In genomic region chr14:31942266-31942960, GRCm38 (mm10) we compare ENCODE assay signal across 9 mouse cellular contexts.
A peak's percentile ranks its signal among the peaks of the same experiment; 100 is the strongest.
DNase-seq lines count a peak whose midpoint lies in the region; ATAC-seq and TF ChIP-seq lines count a peak whose summit lies in the region.
"Had no signal": no experiment of that assay in that cellular context is flagged by ENCODE, and none has a peak within 500 bp of the region (broad histone marks: within the 10 kb centered on the region; RNA-seq: fewer than 3 reads in every experiment).

No protein-coding gene starts in this region.

- no peak overlapping the region for H3K4me2 ChIP-seq in forebrain, postnatal 0 days (ENCODE audit: low read depth)
- H3K4me2 ChIP-seq in midbrain, postnatal 0 days (ENCODE audit: low read depth, low read length, poor library complexity, severe bottlenecking), result no peak overlapping the region
- H3K4me2 ChIP-seq in midbrain, embryonic 14.5 days (ENCODE audit: low read length), result no peak overlapping the region
- H3K4me2 ChIP-seq: heart, embryonic 13.5 days had no signal

- intact Hi-C loops in heart, postnatal 14 days (cut with DNase I), result loop anchor here (2.0 to 5.0 kb wide), 2 partner anchors 148 to 285 kb away; no protein-coding TSS in a partner anchor

- H3K4me1 ChIP-seq in forebrain, embryonic 10.5 days, result peaks cover 24% of the 10 kb centered on the region
- no peaks in the 10 kb centered on the region for H3K4me1 ChIP-seq in forebrain, postnatal 0 days (ENCODE audit: insufficient read depth)
- no peaks in the 10 kb centered on the region for H3K4me1 ChIP-seq in midbrain, postnatal 0 days (ENCODE audit: insufficient read depth, low read length)
- no peaks in the 10 kb centered on the region for H3K4me1 ChIP-seq in midbrain, embryonic 14.5 days (ENCODE audit: control insufficient read depth, insufficient read depth, low read length)

- WGBS in forebrain, embryonic 10.5 days, result 71% methylated on average over 3 of the region's 3 CpGs
- WGBS in forebrain, postnatal 0 days, result 70% methylated on average over 3 of the region's 3 CpGs
- WGBS in midbrain, postnatal 0 days, result 74% methylated on average over 3 of the region's 3 CpGs
- 72% methylated on average over 3 of the region's 3 CpGs for WGBS in midbrain, embryonic 14.5 days

- no peak for ATAC-seq in forebrain, postnatal 0 days
- no peak for ATAC-seq in midbrain, postnatal 0 days (ENCODE audit: low FRiP score)
- ATAC-seq in midbrain, embryonic 14.5 days (ENCODE audit: low FRiP score, low TSS enrichment), result no peak

- peaks cover 3% of the 10 kb centered on the region; the same call in 1 of the 2 replicates for H3K9me3 ChIP-seq in forebrain, embryonic 10.5 days
- H3K9me3 ChIP-seq in forebrain, postnatal 0 days (ENCODE audit: low read length), result no peaks in the 10 kb centered on the region
- 0 out of 2 replicates have a peak, but pooled peaks cover under 1% of the 10 kb centered on the region for H3K9me3 ChIP-seq in midbrain, postnatal 0 days (ENCODE audit: low read length)
- no peaks in the 10 kb centered on the region for H3K9me3 ChIP-seq in midbrain, embryonic 14.5 days (ENCODE audit: control insufficient read depth, low read length)
- H3K9me3 ChIP-seq: heart, embryonic 13.5 days had no signal

- H3K27me3 ChIP-seq in forebrain, embryonic 10.5 days (ENCODE audit: poor library complexity, severe bottlenecking), result no peaks in the 10 kb centered on the region
- H3K27me3 ChIP-seq in forebrain, postnatal 0 days (ENCODE audit: insufficient read depth, low read length), result no peaks in the 10 kb centered on the region
- H3K27me3 ChIP-seq in midbrain, postnatal 0 days (ENCODE audit: insufficient read depth, low read length), result no peaks in the 10 kb centered on the region
- H3K27me3 ChIP-seq in midbrain, embryonic 14.5 days (ENCODE audit: control insufficient read depth, insufficient read depth, low read length), result no peaks in the 10 kb centered on the region
- H3K27me3 ChIP-seq: heart, embryonic 13.5 days had no signal

- H3K36me3 ChIP-seq in forebrain, embryonic 10.5 days (replicated peaks), result no peaks in the 10 kb centered on the region
- no peaks in the 10 kb centered on the region for H3K36me3 ChIP-seq in forebrain, postnatal 0 days (ENCODE audit: insufficient read depth)
- H3K36me3 ChIP-seq in midbrain, postnatal 0 days (ENCODE audit: insufficient read depth, low read length), result no peaks in the 10 kb centered on the region
- H3K36me3 ChIP-seq in midbrain, embryonic 14.5 days (ENCODE audit: control insufficient read depth, insufficient read depth, low read length), result no peaks in the 10 kb centered on the region
- H3K36me3 ChIP-seq: heart, embryonic 13.5 days had no signal

- no peak for DNase-seq in forebrain, embryonic 10.5 days (ENCODE audit: extremely low spot score, low spot score)
- no peak for DNase-seq in forebrain, postnatal 0 days
- DNase-seq in midbrain, postnatal 0 days (ENCODE audit: low spot score), result no peak
- no peak for DNase-seq in midbrain, embryonic 14.5 days
- DNase-seq in heart, postnatal 14 days, result peak; percentile 55 to 63
- peak; percentile 13 for DNase-seq in naive thymus-derived CD4-positive, alpha-beta T cell, adult 2 months (ENCODE audit: low read depth)
- no peak for DNase-seq in urinary bladder, postnatal 10 days (ENCODE audit: low spot score)
- DNase-seq in spleen, postnatal 36 days (ENCODE audit: low spot score in 2 of 2), result no peak

- H3K4me3 ChIP-seq in forebrain, embryonic 10.5 days, result no peak overlapping the region
- H3K4me3 ChIP-seq in forebrain, postnatal 0 days (ENCODE audit: low read depth, low read length), result no peak overlapping the region
- H3K4me3 ChIP-seq in midbrain, postnatal 0 days (ENCODE audit: low read depth, low read length), result no peak overlapping the region
- H3K4me3 ChIP-seq in midbrain, embryonic 14.5 days (replicated peaks; ENCODE audit: low read depth, low read length), result no peak overlapping the region
- H3K4me3 ChIP-seq: heart, embryonic 13.5 days had no signal

- peak overlapping the region; percentile 67 for H3K27ac ChIP-seq in forebrain, embryonic 10.5 days
- no peak overlapping the region for H3K27ac ChIP-seq in forebrain, postnatal 0 days (ENCODE audit: low read depth, low read length)
- no peak overlapping the region for H3K27ac ChIP-seq in midbrain, postnatal 0 days (ENCODE audit: low read depth, low read length)
- H3K27ac ChIP-seq in midbrain, embryonic 14.5 days (replicated peaks; ENCODE audit: low read depth, low read length), result no peak overlapping the region
- H3K27ac ChIP-seq: heart, embryonic 13.5 days had no signal

- H3K9ac ChIP-seq in forebrain, postnatal 0 days, result no peak overlapping the region
- no peak overlapping the region for H3K9ac ChIP-seq in midbrain, postnatal 0 days (replicated peaks; ENCODE audit: low read length, poor library complexity, severe bottlenecking)
- no peak overlapping the region for H3K9ac ChIP-seq in midbrain, embryonic 14.5 days (replicated peaks; ENCODE audit: low read length)
- H3K9ac ChIP-seq: heart, embryonic 13.5 days had no signal

- no peak; the same call in 1 of the 2 replicates for TF ChIP-seq CTCF in forebrain, postnatal 0 days (IDR thresholded peaks at IDR 0.05; ENCODE audit: low read depth)
- TF ChIP-seq CTCF in midbrain, postnatal 0 days (IDR thresholded peaks at IDR 0.05), result peak; percentile 58

Comparison
In these comparisons a context has a peak if more than half of its experiments do, and no peak if none do; other contexts are left out.
1. DNase-seq: peak in heart, postnatal 14 days (2 of 2) and naive thymus-derived CD4-positive, alpha-beta T cell, adult 2 months (single experiment); none in forebrain, embryonic 10.5 days (single experiment), forebrain, postnatal 0 days (single experiment), midbrain, postnatal 0 days (single experiment), midbrain, embryonic 14.5 days (single experiment), urinary bladder, postnatal 10 days (single experiment) and spleen, postnatal 36 days (0 of 2).